Mouse (Mus musculus): ENCODE measurements around the gene Btnl2. TPM values are rescaled to one million over a fixed set of nuclear protein-coding genes. Genes with fewer than 3 reads are reported as not detected.
A peak's percentile ranks its signal among the peaks of the same experiment; 100 is the strongest.

Gene Btnl2
- total and polyA plus RNA-seq, 3 experiments, result 1.1 to 4.8 (median 2.0) TPM

GRCm38 (mm10) chr17:34377450-34378209 lies 23.0 kb downstream of the Btnl2 start:
- dilution Hi-C loops (cut with MboI; ENCODE audit: extremely low pct_ligation_motif_present, extremely low pct_unique_long_range_greater_than_20kb, low sequenced_read_pairs) (no loop called here), in situ Hi-C loops (cut with MboI; ENCODE audit: low pct_ligation_motif_present, low pct_unique_long_range_greater_than_20kb, low sequenced_read_pairs) (no loop called here)
- Histone ChIP-seq H3K4me3 (replicated peaks in 1 of 3; ENCODE audit: low read depth in 2 of 3, low read length in 2 of 3, poor library complexity in 1 of 3) (no peak overlapping the region), H3K4me1 (ENCODE audit: control insufficient read depth in 1 of 2, insufficient read depth in 2 of 2) (peaks cover 22 to 38% of the 10 kb centered on the region in 2 experiments), H3K27ac (ENCODE audit: insufficient read depth, low read depth) (no peak overlapping the region), H3K9me3 (replicated peaks; ENCODE audit: low read length) (peaks cover 4% of the 10 kb centered on the region), H3K27me3 (replicated peaks) (no peaks in the 10 kb centered on the region), H3K79me2 (replicated peaks; ENCODE audit: control insufficient read depth, extremely low read depth, insufficient read depth, poor library complexity, severe bottlenecking) (no peaks in the 10 kb centered on the region), H3K36me3 (replicated peaks in 1 of 2; ENCODE audit: control insufficient read depth in 1 of 2, insufficient read depth in 1 of 2, low read length in 1 of 2) (peaks cover 0 to 2% of the 10 kb centered on the region in 2 experiments), H3K4me2 (ENCODE audit: insufficient read depth, low read depth, poor library complexity, severe bottlenecking) (no peak overlapping the region; the same call in 1 of the 2 replicates), H3K9ac (ENCODE audit: insufficient read depth, low read depth) (no peak overlapping the region)
- TF ChIP-seq MEF2A (IDR thresholded peaks at IDR 0.05; ENCODE audit: borderline replicate concordance, low read depth, low read length), result no peak
- no peak for TF ChIP-seq TCF12 (IDR thresholded peaks at IDR 0.05; ENCODE audit: low read depth, low read length)
- TF ChIP-seq HCFC1 (IDR thresholded peaks at IDR 0.05; ENCODE audit: low read depth, low read length), result no peak
- no peak for TF ChIP-seq CHD2 (IDR thresholded peaks at IDR 0.05; ENCODE audit: low read length)
- TF ChIP-seq POLR2AphosphoS2 (IDR thresholded peaks at IDR 0.05; ENCODE audit: low read depth, low read length), result no peak
- TF ChIP-seq MAX (IDR thresholded peaks at IDR 0.05; ENCODE audit: low read length), result no peak
- TF ChIP-seq CTCF (conservative IDR thresholded peaks at IDR 0.05 in 1 of 2, IDR thresholded peaks at IDR 0.05 in 1 of 2; ENCODE audit: low read depth in 2 of 2, low read length in 2 of 2), result peak; percentile 31 to 56; a peak in 3 of 4 replicates
- no peak for TF ChIP-seq PAX5 (IDR thresholded peaks at IDR 0.05; ENCODE audit: low read length)
- TF ChIP-seq ZNF384 (IDR thresholded peaks at IDR 0.05; ENCODE audit: low read depth, low read length), result no peak
- no peak for TF ChIP-seq ELF1 (IDR thresholded peaks at IDR 0.05; ENCODE audit: low read depth, low read length)
- no peak for TF ChIP-seq ZC3H11A (IDR thresholded peaks at IDR 0.05; ENCODE audit: low read depth, low read length)
- no peak for TF ChIP-seq MAFK (IDR thresholded peaks at IDR 0.05; ENCODE audit: insufficient replicate concordance, low read length)
- peak; percentile 16 for TF ChIP-seq RAD21 (IDR thresholded peaks at IDR 0.05; ENCODE audit: low read depth, low read length)
- TF ChIP-seq UBTF (IDR thresholded peaks at IDR 0.05; ENCODE audit: low read depth, low read length), result no peak
- no peak for TF ChIP-seq USF1 (IDR thresholded peaks at IDR 0.05; ENCODE audit: low read depth, low read length)
- no peak for TF ChIP-seq GABPA (IDR thresholded peaks at IDR 0.05; ENCODE audit: insufficient replicate concordance, low read depth, low read length)
- peak; percentile 51 for TF ChIP-seq SMC3 (IDR thresholded peaks at IDR 0.05; ENCODE audit: low read depth, low read length)
- TF ChIP-seq CHD1 (IDR thresholded peaks at IDR 0.05; ENCODE audit: low read depth, low read length), result no peak
- TF ChIP-seq ETS1 (conservative IDR thresholded peaks at IDR 0.05; ENCODE audit: low read depth, low read length), result no peak
- TF ChIP-seq EP300 (IDR thresholded peaks at IDR 0.05; ENCODE audit: low read length), result no peak
- TF ChIP-seq MYC (IDR thresholded peaks at IDR 0.05; ENCODE audit: low read depth, low read length), result no peak
- TF ChIP-seq E2F4 (IDR thresholded peaks at IDR 0.05; ENCODE audit: insufficient replicate concordance, low read depth, low read length), result no peak
- TF ChIP-seq ZKSCAN1 (IDR thresholded peaks at IDR 0.05; ENCODE audit: borderline replicate concordance, low read depth, low read length), result no peak
- TF ChIP-seq NRF1 (IDR thresholded peaks at IDR 0.05; ENCODE audit: low read depth, low read length), result no peak
- no peak for DNase-seq (ENCODE audit: extremely low read depth)
